Mouse (Mus musculus): ENCODE measurements at regions not wholly inside any gene's neighbourhood (a gene's known extent, or its start where the extent isn't known, plus 50 kb on each side); places are given as distances from the start of the nearest gene placed in this dataset.

DNA sequence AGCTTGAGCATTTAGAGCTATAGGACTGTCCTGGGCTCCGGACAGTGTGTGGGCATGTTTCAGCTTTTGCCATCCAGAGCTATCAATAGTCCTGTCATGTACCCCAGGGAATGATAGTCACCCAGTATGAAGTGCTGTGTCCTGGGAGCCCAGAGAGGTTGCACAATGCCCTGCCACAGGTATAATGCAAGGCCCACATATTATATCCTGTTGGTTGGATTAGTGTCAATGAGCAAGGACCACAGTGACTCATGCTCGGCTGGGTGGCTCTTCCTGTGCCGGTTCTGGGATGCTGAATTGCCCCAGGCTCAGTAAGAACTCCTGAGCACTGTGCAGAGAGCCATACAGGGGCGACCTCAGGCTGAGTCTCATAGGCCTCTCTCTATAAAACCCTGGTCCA, 54.5 kb upstream of the Ccnd1 start:
- DNase-seq (ENCODE audit: low read depth, low spot score): peak; percentile 67

DNA sequence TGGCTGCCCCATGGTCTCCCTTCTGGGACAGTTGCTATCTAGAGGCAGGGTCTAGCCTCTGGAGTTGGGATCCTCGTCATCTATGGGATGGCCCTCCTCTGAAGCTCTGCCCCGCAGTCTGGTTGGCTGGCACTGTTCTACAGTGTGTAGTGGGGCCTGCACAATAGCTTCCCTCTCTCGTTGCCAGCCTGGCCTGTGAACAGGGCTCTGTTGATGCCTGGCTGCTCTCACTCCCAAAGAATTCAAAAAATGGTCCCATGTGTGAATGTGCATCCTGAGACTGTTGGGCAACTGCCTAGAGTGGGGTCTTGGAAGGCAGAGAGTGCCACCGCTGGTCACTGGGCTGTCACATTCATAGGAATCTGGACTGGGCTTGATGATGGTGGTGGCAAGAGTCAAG, 53.8 kb upstream of the Ccnd1 start:
- DNase-seq (ENCODE audit: low read depth, low spot score): no peak

GRCm38 (mm10) chr7:144991760-144992159, 52.0 kb upstream of the Ccnd1 start:
- DNase-seq (ENCODE audit: low read depth, low spot score): no peak
